Mouse (Mus musculus): ENCODE results near the gene Exosc10. TPM values are rescaled to one million over a fixed set of nuclear protein-coding genes. Genes with fewer than 3 reads are reported as not detected.
A peak's percentile ranks its signal among the peaks of the same experiment; 100 is the strongest.

The Exosc10 gene
- polyA plus RNA-seq, 1 experiment, result 31.4 TPM

- no peak for DNase-seq (ENCODE audit: low spot score)
These were observed 12.6 kb downstream of the Exosc10 start for GRCm38 (mm10) chr4:148570693-148571295.

- DNase-seq (ENCODE audit: low spot score), result no peak
These were observed 15.0 kb downstream of the Exosc10 start for GRCm38 (mm10) chr4:148573222-148573621.

- DNase-seq (ENCODE audit: low spot score), result no peak
These were observed 22.5 kb downstream of the Exosc10 start for GRCm38 (mm10) chr4:148580765-148581164.

- no peak for DNase-seq (ENCODE audit: low spot score)
These were observed 23.2 kb downstream of the Exosc10 start for GRCm38 (mm10) chr4:148581422-148581821.

GRCm38 (mm10) chr4:148583257-148583656 is 25.0 kb downstream of the Exosc10 start:
- no peak for DNase-seq (ENCODE audit: low spot score)

- no peak for DNase-seq (ENCODE audit: low spot score)
These were observed 28.4 kb downstream of the Exosc10 start for GRCm38 (mm10) chr4:148586648-148587047.

- DNase-seq (ENCODE audit: low spot score), result no peak
These were observed 30.6 kb downstream of the Exosc10 start for GRCm38 (mm10) chr4:148588793-148589192.

GRCm38 (mm10) chr4:148589565-148589964 is 31.3 kb downstream of the Exosc10 start:
- no peak for DNase-seq (ENCODE audit: low spot score)

- no peak for DNase-seq (ENCODE audit: low spot score)
These were observed 32.4 kb downstream of the Exosc10 start for GRCm38 (mm10) chr4:148590421-148591170.

GRCm38 (mm10) chr4:148591171-148591630 is 33.0 kb downstream of the Exosc10 start, which contains the start of gene Srm:
TSS of gene Srm (plus strand) at chr4:148591503.
- peak; percentile 93 for DNase-seq (ENCODE audit: low spot score)

GRCm38 (mm10) chr4:148591637-148592380 is 33.6 kb downstream of the Exosc10 start:
- DNase-seq (ENCODE audit: low spot score), result no peak

GRCm38 (mm10) chr4:148593996-148594395 is 35.8 kb downstream of the Exosc10 start:
- no peak for DNase-seq (ENCODE audit: low spot score)

- DNase-seq (ENCODE audit: low spot score), result no peak
These were observed 37.7 kb downstream of the Exosc10 start for GRCm38 (mm10) chr4:148595916-148596315.

GRCm38 (mm10) chr4:148596731-148597130 is 38.5 kb downstream of the Exosc10 start:
- no peak for DNase-seq (ENCODE audit: low spot score)

GRCm38 (mm10) chr4:148598826-148599225 is 40.6 kb downstream of the Exosc10 start:
- DNase-seq (ENCODE audit: low spot score), result no peak

- no peak for DNase-seq (ENCODE audit: low spot score)
These were observed 42.1 kb downstream of the Exosc10 start for GRCm38 (mm10) chr4:148600316-148600715.

GRCm38 (mm10) chr4:148601871-148602270 is 43.6 kb downstream of the Exosc10 start:
- DNase-seq (ENCODE audit: low spot score), result no peak

- no peak for DNase-seq (ENCODE audit: low spot score)
These were observed 44.3 kb downstream of the Exosc10 start, which contains the start of gene Masp2 for GRCm38 (mm10) chr4:148602357-148603120. TSS of gene Masp2 (plus strand) at chr4:148602554.

GRCm38 (mm10) chr4:148603376-148604139 is 45.3 kb downstream of the Exosc10 start:
- DNase-seq (ENCODE audit: low spot score), result no peak

GRCm38 (mm10) chr4:148604141-148604540 is 45.9 kb downstream of the Exosc10 start:
- DNase-seq (ENCODE audit: low spot score), result no peak

All from urinary bladder, adult 2 months (tissue).